Mouse (Mus musculus): Measurements from ENCODE around the gene Rnf222. TPM values are rescaled to one million over a fixed set of nuclear protein-coding genes. Genes with fewer than 3 reads are reported as not detected.
A peak's percentile ranks its signal among the peaks of the same experiment; 100 is the strongest.

Gene Rnf222
- polyA plus RNA-seq (2012; rRNA removed): 0.04 and 0.06 TPM in 2 replicates

GRCm38 (mm10) chr11:68888253-68888652 is at the start of gene Rnf222:
Rnf222 (plus strand) TSS chr11:68888553.
- H3K4me1 ChIP-seq (ENCODE audit: control insufficient read depth, insufficient read depth, insufficient read length): no peaks in the 10 kb centered on the region
- no peak within 1 kb of the TSS for H3K4me3 ChIP-seq (ENCODE audit: extremely low read depth, insufficient read depth, insufficient read length)
- TF ChIP-seq CTCF (IDR thresholded peaks at IDR 0.05; ENCODE audit: extremely low read depth, insufficient read depth, insufficient read length, insufficient replicate concordance): no peak
- TF ChIP-seq POLR2A (IDR thresholded peaks at IDR 0.05; ENCODE audit: low read depth, low read length): no peak
- no peaks in the 10 kb centered on the region for H3K27me3 ChIP-seq (ENCODE audit: control insufficient read depth, insufficient read depth, low read length)
- no peak for DNase-seq (ENCODE audit: low read depth in 1 of 2, low spot score in 2 of 2)
- no peak within 1 kb of the TSS for H3K27ac ChIP-seq (ENCODE audit: insufficient read depth, low read length)
- 61% methylated on average over 6 of the region's 6 CpGs for WGBS
- no peaks in the 10 kb centered on the region for H3K36me3 ChIP-seq (ENCODE audit: control insufficient read depth, insufficient read depth, low read length)

GRCm38 (mm10) chr11:68839606-68840005 is 48.7 kb upstream of the Rnf222 start:
- Histone ChIP-seq H3K27me3 (ENCODE audit: control insufficient read depth, insufficient read depth, low read length) (no peaks in the 10 kb centered on the region), H3K4me1 (ENCODE audit: control insufficient read depth, insufficient read depth, insufficient read length) (no peaks in the 10 kb centered on the region), H3K36me3 (ENCODE audit: control insufficient read depth, insufficient read depth, low read length) (peaks cover 26% of the 10 kb centered on the region), H3K27ac (ENCODE audit: insufficient read depth, low read length) (no peak overlapping the region), H3K4me3 (ENCODE audit: extremely low read depth, insufficient read depth, insufficient read length) (no peak overlapping the region)
- no peak for DNase-seq (ENCODE audit: low read depth in 1 of 2, low spot score in 2 of 2)
- TF ChIP-seq POLR2A (IDR thresholded peaks at IDR 0.05; ENCODE audit: low read depth, low read length) (no peak), CTCF (IDR thresholded peaks at IDR 0.05; ENCODE audit: extremely low read depth, insufficient read depth, insufficient read length, insufficient replicate concordance) (no peak)
- 94% methylated on average over 5 of the region's 5 CpGs for WGBS

- DNase-seq (ENCODE audit: low read depth in 1 of 2, low spot score in 2 of 2): no peak
- H3K27me3 ChIP-seq (ENCODE audit: control insufficient read depth, insufficient read depth, low read length): no peaks in the 10 kb centered on the region
- no peak for TF ChIP-seq POLR2A (IDR thresholded peaks at IDR 0.05; ENCODE audit: low read depth, low read length)
- TF ChIP-seq CTCF (IDR thresholded peaks at IDR 0.05; ENCODE audit: extremely low read depth, insufficient read depth, insufficient read length, insufficient replicate concordance): no peak
- no peaks in the 10 kb centered on the region for H3K36me3 ChIP-seq (ENCODE audit: control insufficient read depth, insufficient read depth, low read length)
- no peak overlapping the region for H3K27ac ChIP-seq (ENCODE audit: insufficient read depth, low read length)
- no peak overlapping the region for H3K4me3 ChIP-seq (ENCODE audit: extremely low read depth, insufficient read depth, insufficient read length)
- H3K4me1 ChIP-seq (ENCODE audit: control insufficient read depth, insufficient read depth, insufficient read length): peaks cover 2% of the 10 kb centered on the region
- WGBS: 91% methylated on average over 7 of the region's 7 CpGs
These were observed 37.5 kb upstream of the Rnf222 start for GRCm38 (mm10) chr11:68850862-68851261.

- no peak for DNase-seq (ENCODE audit: low read depth in 1 of 2, low spot score in 2 of 2)
- H3K36me3 ChIP-seq (ENCODE audit: control insufficient read depth, insufficient read depth, low read length): no peaks in the 10 kb centered on the region
These were observed 36.5 kb upstream of the Rnf222 start for GRCm38 (mm10) chr11:68851644-68852485.

GRCm38 (mm10) chr11:68852486-68852901 is 35.9 kb upstream of the Rnf222 start:
- H3K36me3 ChIP-seq (ENCODE audit: control insufficient read depth, insufficient read depth, low read length): no peaks in the 10 kb centered on the region
- TF ChIP-seq POLR2A (IDR thresholded peaks at IDR 0.05; ENCODE audit: low read depth, low read length): no peak
- TF ChIP-seq CTCF (IDR thresholded peaks at IDR 0.05; ENCODE audit: extremely low read depth, insufficient read depth, insufficient read length, insufficient replicate concordance): no peak
- peak overlapping the region; percentile 95 for H3K27ac ChIP-seq (ENCODE audit: insufficient read depth, low read length)
- no peak for DNase-seq (ENCODE audit: low read depth in 1 of 2, low spot score in 2 of 2)
- no peaks in the 10 kb centered on the region for H3K27me3 ChIP-seq (ENCODE audit: control insufficient read depth, insufficient read depth, low read length)
- WGBS: 1% methylated on average over 36 of the region's 36 CpGs
- peak overlapping the region; percentile 89 for H3K4me3 ChIP-seq (ENCODE audit: extremely low read depth, insufficient read depth, insufficient read length)
- H3K4me1 ChIP-seq (ENCODE audit: control insufficient read depth, insufficient read depth, insufficient read length): peaks cover 2% of the 10 kb centered on the region

More at GRCm38 (mm10) chr11:68851644-68852485, 36.5 kb upstream of the Rnf222 start:
- H3K27me3 ChIP-seq (ENCODE audit: control insufficient read depth, insufficient read depth, low read length): no peaks in the 10 kb centered on the region
- 2% methylated on average over 13 of the region's 13 CpGs for WGBS
- H3K27ac ChIP-seq (ENCODE audit: insufficient read depth, low read length): peak overlapping the region; percentile 95
- TF ChIP-seq CTCF (IDR thresholded peaks at IDR 0.05; ENCODE audit: extremely low read depth, insufficient read depth, insufficient read length, insufficient replicate concordance) (no peak), POLR2A (IDR thresholded peaks at IDR 0.05; ENCODE audit: low read depth, low read length) (no peak)
- H3K4me1 ChIP-seq (ENCODE audit: control insufficient read depth, insufficient read depth, insufficient read length): peaks cover 2% of the 10 kb centered on the region
- peak overlapping the region; percentile 89 for H3K4me3 ChIP-seq (ENCODE audit: extremely low read depth, insufficient read depth, insufficient read length)

GRCm38 (mm10) chr11:68852932-68853409 is 35.4 kb upstream of the Rnf222 start:
- H3K4me1 ChIP-seq (ENCODE audit: control insufficient read depth, insufficient read depth, insufficient read length): peaks cover 2% of the 10 kb centered on the region
- H3K36me3 ChIP-seq (ENCODE audit: control insufficient read depth, insufficient read depth, low read length): no peaks in the 10 kb centered on the region
- DNase-seq (ENCODE audit: low read depth in 1 of 2, low spot score in 2 of 2): peak; percentile 98 to 100
- under 1% methylated on average over 42 of the region's 42 CpGs for WGBS
- no peaks in the 10 kb centered on the region for H3K27me3 ChIP-seq (ENCODE audit: control insufficient read depth, insufficient read depth, low read length)
- no peak; the same call in none of the 2 replicates for TF ChIP-seq POLR2A (IDR thresholded peaks at IDR 0.05; ENCODE audit: low read depth, low read length)
- no peak for TF ChIP-seq CTCF (IDR thresholded peaks at IDR 0.05; ENCODE audit: extremely low read depth, insufficient read depth, insufficient read length, insufficient replicate concordance)
- H3K27ac ChIP-seq (ENCODE audit: insufficient read depth, low read length): peak overlapping the region; percentile 95
- H3K4me3 ChIP-seq (ENCODE audit: extremely low read depth, insufficient read depth, insufficient read length): peak overlapping the region; percentile 89

Data from spleen, adult 2 months (tissue).